Mouse (Mus musculus): ENCODE measurements at regions not wholly inside any gene's neighbourhood (a gene's known extent, or its start where the extent isn't known, plus 50 kb on each side); places are given as distances from the start of the nearest gene placed in this dataset.

- no peak for TF ChIP-seq FLI1 (IDR thresholded peaks at IDR 0.05; ENCODE audit: low read length)
- TF ChIP-seq GATA1 (IDR thresholded peaks at IDR 0.05; ENCODE audit: borderline replicate concordance, low read length), result no peak
Observed at GRCm38 (mm10) chr4:8945116-8945515, 706.3 kb upstream of the Car8 start.

All from megakaryocyte, embryonic 14.5 days (primary cell).